22 mouse cellular contexts compared by ENCODE assay signal in the genomic region with DNA sequence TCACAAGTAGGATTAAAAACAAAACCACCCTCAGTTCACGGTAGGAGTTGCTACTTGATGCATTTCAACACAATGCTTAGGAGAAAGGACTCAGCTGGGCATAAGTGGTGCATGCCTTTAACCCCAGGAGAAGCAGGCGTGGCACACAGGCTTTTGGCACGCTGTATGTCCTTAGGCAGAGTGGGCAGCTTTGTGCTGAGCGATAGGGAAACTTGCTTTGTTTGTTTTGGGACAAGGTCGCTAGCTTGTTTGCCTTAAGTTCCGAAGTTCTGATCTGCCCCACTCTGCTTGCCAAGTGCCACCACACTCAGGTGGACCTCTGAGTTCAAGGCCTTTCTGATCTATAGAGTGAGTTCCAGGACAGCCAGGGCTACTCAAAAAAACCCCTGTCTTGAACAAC. TPM values are rescaled to one million over a fixed set of nuclear protein-coding genes. Genes with fewer than 3 reads are reported as not detected.
DNase-seq lines count a peak whose midpoint lies in the region; ATAC-seq and TF ChIP-seq lines count a peak whose summit lies in the region.
"Had no signal": no experiment of that assay in that cellular context is flagged by ENCODE, and none has a peak within 500 bp of the region (broad histone marks: within the 10 kb centered on the region; RNA-seq: fewer than 3 reads in every experiment).

No protein-coding gene starts in this region.

- intact Hi-C loops in left cerebral cortex, postnatal 36 days (cut with DNase I) = no loop called here

- TF ChIP-seq POLR2A in lung, adult 2 months (IDR thresholded peaks at IDR 0.05; ENCODE audit: borderline replicate concordance, extremely low read depth, low read depth, low read length) = no peak

- H3K27me3 ChIP-seq in liver, embryonic 15.5 days = no peaks in the 10 kb centered on the region
- H3K27me3 ChIP-seq in hindbrain, embryonic 11.5 days (ENCODE audit: control insufficient read depth, insufficient read depth, low read length) = no peaks in the 10 kb centered on the region
- H3K27me3 ChIP-seq: CH12.LX; forebrain, embryonic 13.5 days; heart, embryonic 13.5 days; hindbrain, embryonic 12.5 days; Patski had no signal

- H3K9me3 ChIP-seq in liver, embryonic 15.5 days (replicated peaks) = no peaks in the 10 kb centered on the region
- H3K9me3 ChIP-seq in hindbrain, embryonic 11.5 days (ENCODE audit: control insufficient read depth, low read length) = no peaks in the 10 kb centered on the region
- H3K9me3 ChIP-seq: embryonic facial prominence, embryonic 10.5 days; forebrain, embryonic 13.5 days; heart, embryonic 13.5 days; hindbrain, embryonic 12.5 days had no signal

- ATAC-seq in liver, embryonic 15.5 days (ENCODE audit: insufficient read depth) = peak; percentile 25; the same call in 1 of the 2 replicates
- ATAC-seq in hindbrain, embryonic 11.5 days (ENCODE audit: low FRiP score) = no peak
- ATAC-seq in CD4-positive, CD25-positive, alpha-beta regulatory T cell, adult 4 months = no peak
- ATAC-seq: activated CD4-positive, CD25-positive, alpha-beta regulatory T cell, adult 4 months; forebrain, embryonic 13.5 days; Patski had no signal

- no peaks in the 10 kb centered on the region for H3K4me1 ChIP-seq in liver, embryonic 15.5 days (replicated peaks)
- peaks cover 3% of the 10 kb centered on the region; the same call in 1 of the 2 replicates for H3K4me1 ChIP-seq in lung, adult 2 months (ENCODE audit: control insufficient read depth, insufficient read depth, low read length)
- H3K4me1 ChIP-seq in hindbrain, embryonic 11.5 days (replicated peaks; ENCODE audit: control insufficient read depth, insufficient read depth, low read length) = no peaks in the 10 kb centered on the region
- H3K4me1 ChIP-seq: embryonic facial prominence, embryonic 10.5 days; forebrain, embryonic 13.5 days; heart, embryonic 13.5 days; hindbrain, embryonic 12.5 days had no signal

- H3K4me3 ChIP-seq in liver, embryonic 15.5 days (replicated peaks) = no peak overlapping the region
- no peak overlapping the region for H3K4me3 ChIP-seq in lung, adult 2 months (replicated peaks; ENCODE audit: extremely low read depth, low read depth, low read length)
- no peak overlapping the region for H3K4me3 ChIP-seq in hindbrain, embryonic 11.5 days (ENCODE audit: low read depth, low read length)
- H3K4me3 ChIP-seq: embryonic facial prominence, embryonic 10.5 days; forebrain, embryonic 13.5 days; gastrocnemius, adult 2 months; heart, embryonic 13.5 days; hindbrain, embryonic 12.5 days had no signal

- H3K27ac ChIP-seq in liver, embryonic 15.5 days (replicated peaks) = no peak overlapping the region
- no peak overlapping the region for H3K27ac ChIP-seq in hindbrain, embryonic 11.5 days (ENCODE audit: low read depth, low read length)
- H3K27ac ChIP-seq: embryonic facial prominence, embryonic 10.5 days; forebrain, embryonic 13.5 days; gastrocnemius, adult 2 months; heart, embryonic 13.5 days; hindbrain, embryonic 12.5 days had no signal

- H3K4me2 ChIP-seq in liver, embryonic 15.5 days = no peak overlapping the region
- no peak overlapping the region for H3K4me2 ChIP-seq in hindbrain, embryonic 11.5 days (replicated peaks; ENCODE audit: low read depth, low read length)
- H3K4me2 ChIP-seq: forebrain, embryonic 13.5 days; heart, embryonic 13.5 days; hindbrain, embryonic 12.5 days had no signal

- no peak for DNase-seq in liver
- peak; percentile 46 for DNase-seq in lung, adult 2 months
- DNase-seq in lung, postnatal 25 days (ENCODE audit: low spot score) = peak; percentile 80
- DNase-seq in hindbrain, embryonic 11.5 days (ENCODE audit: low spot score) = no peak
- DNase-seq in left cerebral cortex, postnatal 36 days (ENCODE audit: low spot score in 2 of 2) = no peak
- DNase-seq: adrenal gland, adult 2 months; adrenal gland, postnatal 36 days; cerebellum, adult 2 months; cerebellum, postnatal 10 days; gastrocnemius, adult 2 months; gastrocnemius, postnatal 25 days; heart, adult 11 months; heart, postnatal 36 days had no signal

- TF ChIP-seq CTCF in lung, adult 2 months (IDR thresholded peaks at IDR 0.05; ENCODE audit: insufficient read depth, low read length) = no peak

- 76% methylated on average over 6 of the region's 6 CpGs for WGBS in liver, embryonic 15.5 days (ENCODE audit: insufficient replicate concordance)
- WGBS in lung, adult 2 months = 66% methylated on average over 6 of the region's 6 CpGs
- WGBS in hindbrain, embryonic 11.5 days = 93% methylated on average over 6 of the region's 6 CpGs

- H3K9ac ChIP-seq in liver, embryonic 15.5 days = no peak overlapping the region
- H3K9ac ChIP-seq in hindbrain, embryonic 11.5 days (ENCODE audit: low read depth, low read length) = no peak overlapping the region
- H3K9ac ChIP-seq: forebrain, embryonic 13.5 days; heart, embryonic 13.5 days; hindbrain, embryonic 12.5 days had no signal

- peaks cover 78% of the 10 kb centered on the region for H3K36me3 ChIP-seq in liver, embryonic 15.5 days (replicated peaks)
- H3K36me3 ChIP-seq in hindbrain, embryonic 11.5 days (ENCODE audit: control insufficient read depth, insufficient read depth, low read length) = peaks cover 2% of the 10 kb centered on the region; the same call in 1 of the 2 replicates

RNA-seq across cellular contexts. Expression of a gene that starts 12.6 kb away (rescaled TPM):
- polyA plus RNA-seq in liver, embryonic 15.5 days (2015; fragmentation: Nextera tagmentation; extraction: Ambion mirVana) = 13.1 and 13.4 TPM in 2 replicates
- 23.2 and 30.2 TPM in 2 replicates for polyA plus RNA-seq in lung, adult 2 months (2012; rRNA removed)
- polyA plus RNA-seq in hindbrain, embryonic 11.5 days (2014; fragmentation: Nextera tagmentation; extraction: Ambion mirVana) = 49.7 and 63.7 TPM in 2 replicates
- polyA plus RNA-seq in CD4-positive, CD25-positive, alpha-beta regulatory T cell, adult 4 months (2017; shearing (Covaris generic)) = 10 to 100 TPM; 16.9 to 20.0 TPM
- total RNA-seq in left cerebral cortex, postnatal 36 days (2021) = 10 to 100 TPM; 25.2 to 25.8 TPM

RNA-seq across cellular contexts. Expression of a gene that starts 12.9 kb away (rescaled TPM):
- 24.7 and 29.0 TPM in 2 replicates for polyA plus RNA-seq in liver, embryonic 15.5 days (2015; fragmentation: Nextera tagmentation; extraction: Ambion mirVana)
- 15.8 and 20.8 TPM in 2 replicates for polyA plus RNA-seq in lung, adult 2 months (2012; rRNA removed)
- 91.9 and 96.0 TPM in 2 replicates for polyA plus RNA-seq in hindbrain, embryonic 11.5 days (2014; fragmentation: Nextera tagmentation; extraction: Ambion mirVana)
- polyA plus RNA-seq in CD4-positive, CD25-positive, alpha-beta regulatory T cell, adult 4 months (2017; shearing (Covaris generic)) = 10 to 100 TPM; 12.6 to 16.4 TPM
- total RNA-seq in left cerebral cortex, postnatal 36 days (2021) = 10 to 100 TPM; 53.3 to 62.6 TPM

Comparison
In these comparisons a context has a peak if more than half of its experiments do, and no peak if none do; other contexts are left out.
1. DNase-seq: peak in lung, adult 2 months (single experiment) and lung, postnatal 25 days (single experiment); none in liver (single experiment), hindbrain, embryonic 11.5 days (single experiment) and left cerebral cortex, postnatal 36 days (0 of 2).